Mouse (Mus musculus): Measurements from ENCODE around the gene Frat2. TPM values are rescaled to one million over a fixed set of nuclear protein-coding genes. Genes with fewer than 3 reads are reported as not detected.
"Not testable (repeated sequence)": the region's sequence is repeated elsewhere in the genome, so short reads cannot be mapped to it uniquely, and the experiment has no call there.

The Frat2 gene
- polyA plus RNA-seq, 1 experiment from 2014 or later: 3.3 TPM

DNA sequence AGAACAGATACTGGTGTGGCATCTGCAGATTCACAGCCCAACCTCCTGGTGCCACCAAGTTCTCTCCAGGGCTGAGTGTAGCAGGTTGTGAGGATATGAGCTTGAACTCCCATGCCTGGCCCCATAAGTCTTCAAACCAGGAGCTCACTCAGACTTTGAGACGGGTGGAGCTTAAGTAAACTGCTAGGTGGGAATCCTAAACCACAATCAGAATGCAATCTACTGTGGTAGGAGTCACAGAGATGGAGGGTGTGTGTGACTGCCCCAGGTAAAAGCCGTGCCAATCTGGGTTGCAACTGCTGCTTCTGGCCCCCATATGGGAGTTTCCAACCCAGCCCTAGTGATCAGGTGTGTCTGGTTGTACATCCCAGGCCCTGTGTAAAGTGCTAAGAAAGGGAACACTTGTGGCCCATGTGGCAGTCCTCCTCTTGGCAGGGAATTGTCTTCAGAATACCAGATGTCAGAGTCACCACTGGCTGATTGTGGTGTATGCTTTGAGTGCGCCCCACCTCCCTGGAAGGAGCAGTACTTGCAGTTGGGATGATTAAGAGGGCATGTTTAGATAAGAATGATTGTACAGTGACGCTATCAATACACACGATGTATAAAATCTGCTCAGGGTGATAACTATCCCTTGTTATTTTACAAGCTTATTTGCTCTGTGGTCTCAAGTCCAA lies 9.3 kb upstream of the Frat2 start:
- Histone ChIP-seq H3K9ac (replicated peaks) (no peak overlapping the region), H3K36me3 (replicated peaks; ENCODE audit: insufficient read depth, low read length) (0 out of 2 replicates have a peak, but pooled peaks cover 3% of the 10 kb centered on the region), H3K27ac (ENCODE audit: low read depth) (no peak overlapping the region), H3K27me3 (ENCODE audit: insufficient read depth, low read length) (no peaks in the 10 kb centered on the region), H3K9me3 (ENCODE audit: low read length) (no peaks in the 10 kb centered on the region), H3K4me2 (ENCODE audit: low read depth, low read length) (no peak overlapping the region), H3K4me3 (ENCODE audit: low read depth, low read length) (no peak overlapping the region), H3K4me1 (ENCODE audit: insufficient read depth) (peaks cover 6% of the 10 kb centered on the region; the same call in 1 of the 2 replicates)
- WGBS (ENCODE audit: insufficient replicate concordance): 44% methylated on average over 5 of the region's 5 CpGs
- DNase-seq: no peak
- ATAC-seq: peak; percentile 19; the same call in 1 of the 2 replicates
- TF ChIP-seq CTCF (IDR thresholded peaks at IDR 0.05; ENCODE audit: low read depth) (no peak), EP300 (IDR thresholded peaks at IDR 0.05; ENCODE audit: low read depth) (peak; percentile 40; the same call in 1 of the 2 replicates)

DNA sequence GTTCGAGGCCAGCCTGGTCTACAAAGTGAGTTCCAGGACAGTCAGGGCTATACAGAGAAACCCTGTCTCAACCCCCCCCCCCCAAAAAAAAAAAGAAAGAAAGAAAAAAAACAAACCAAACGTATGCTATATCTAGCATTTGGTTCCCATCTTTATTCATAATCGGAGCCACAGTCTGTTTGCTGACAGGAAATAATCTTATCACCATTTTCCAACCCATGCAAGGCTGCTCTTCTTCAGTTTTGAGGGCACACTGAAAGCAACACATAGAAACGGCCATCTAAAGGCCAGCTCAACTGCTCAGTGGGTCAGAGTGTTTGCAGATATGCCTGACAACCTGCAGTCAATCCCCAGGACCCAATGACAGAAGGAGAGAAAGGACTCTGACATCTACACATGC lies 4.5 kb upstream of the Frat2 start:
- Histone ChIP-seq H3K4me1 (ENCODE audit: insufficient read depth) (peaks cover 10% of the 10 kb centered on the region), H3K27me3 (ENCODE audit: insufficient read depth, low read length) (no peaks in the 10 kb centered on the region), H3K36me3 (replicated peaks; ENCODE audit: insufficient read depth, low read length) (no peaks in the 10 kb centered on the region), H3K4me2 (ENCODE audit: low read depth, low read length) (no peak overlapping the region), H3K9ac (replicated peaks) (no peak overlapping the region), H3K27ac (ENCODE audit: low read depth) (no peak overlapping the region), H3K9me3 (ENCODE audit: low read length) (no peaks in the 10 kb centered on the region), H3K4me3 (ENCODE audit: low read depth, low read length) (no peak overlapping the region)
- 57% methylated on average over 4 of the region's 4 CpGs for WGBS (ENCODE audit: insufficient replicate concordance)
- DNase-seq (no peak), ATAC-seq (no peak)
- TF ChIP-seq EP300 (IDR thresholded peaks at IDR 0.05; ENCODE audit: low read depth): peak; percentile 56; the same call in 1 of the 2 replicates
- TF ChIP-seq CTCF (IDR thresholded peaks at IDR 0.05; ENCODE audit: low read depth): no peak

DNA sequence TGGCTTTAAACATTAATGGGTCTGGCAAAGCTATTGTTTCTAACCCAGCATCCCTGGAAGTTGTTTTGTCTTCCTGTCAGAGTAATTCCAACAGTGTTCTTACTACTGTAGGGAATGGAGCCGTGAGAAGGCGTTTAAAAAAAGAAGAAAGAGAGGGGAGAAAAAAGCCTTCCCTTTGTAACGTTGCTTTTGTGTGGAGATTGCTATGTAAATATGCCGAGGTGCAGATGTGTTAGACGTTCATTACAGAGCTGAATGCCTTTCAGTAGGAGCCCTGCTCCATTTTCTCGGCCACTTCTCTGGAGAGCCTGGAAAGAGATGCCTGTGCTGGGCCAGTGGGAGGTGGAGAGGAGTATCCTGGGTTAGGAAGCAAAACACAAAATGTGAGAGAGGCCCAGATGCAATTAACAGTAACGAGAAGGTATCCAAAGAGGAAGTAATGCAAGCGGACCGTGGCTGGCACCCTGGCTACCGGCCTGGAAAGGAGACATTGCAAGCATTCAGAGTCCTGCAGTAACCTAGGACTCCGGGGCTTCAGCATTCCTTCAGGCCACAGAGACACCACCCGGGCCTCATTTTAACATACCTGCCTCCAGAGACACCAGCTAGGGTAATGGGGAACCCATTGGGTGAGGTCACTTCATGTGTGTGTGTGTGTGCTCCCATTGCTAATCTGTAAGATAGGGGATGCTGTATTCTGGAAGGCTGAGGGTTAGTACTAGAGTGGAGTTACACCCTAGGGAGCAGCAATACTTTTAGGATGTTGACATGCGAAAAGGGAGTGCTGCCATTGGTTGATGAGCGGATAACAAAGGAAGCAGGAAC lies 3.0 kb upstream of the Frat2 start:
- TF ChIP-seq EP300 (IDR thresholded peaks at IDR 0.05; ENCODE audit: low read depth) (no peak), CTCF (IDR thresholded peaks at IDR 0.05; ENCODE audit: low read depth) (no peak)
- DNase-seq (peak; percentile 34), ATAC-seq (no peak)
- 41% methylated on average over 14 of the region's 14 CpGs for WGBS (ENCODE audit: insufficient replicate concordance)
- H3K4me1 ChIP-seq (ENCODE audit: insufficient read depth): peaks cover 11% of the 10 kb centered on the region
- H3K4me2 ChIP-seq (ENCODE audit: low read depth, low read length): peak overlapping the region; percentile 30; the same call in 1 of the 2 replicates
- no peaks in the 10 kb centered on the region for H3K27me3 ChIP-seq (ENCODE audit: insufficient read depth, low read length)
- H3K9ac ChIP-seq (replicated peaks): peak overlapping the region; percentile 26; the same call in 1 of the 2 replicates
- peak overlapping the region; percentile 55; the same call in 1 of the 2 replicates for H3K27ac ChIP-seq (ENCODE audit: low read depth)
- H3K4me3 ChIP-seq (ENCODE audit: low read depth, low read length): no peak overlapping the region
- no peaks in the 10 kb centered on the region for H3K9me3 ChIP-seq (ENCODE audit: low read length)
- H3K36me3 ChIP-seq (replicated peaks; ENCODE audit: insufficient read depth, low read length): no peaks in the 10 kb centered on the region

DNA sequence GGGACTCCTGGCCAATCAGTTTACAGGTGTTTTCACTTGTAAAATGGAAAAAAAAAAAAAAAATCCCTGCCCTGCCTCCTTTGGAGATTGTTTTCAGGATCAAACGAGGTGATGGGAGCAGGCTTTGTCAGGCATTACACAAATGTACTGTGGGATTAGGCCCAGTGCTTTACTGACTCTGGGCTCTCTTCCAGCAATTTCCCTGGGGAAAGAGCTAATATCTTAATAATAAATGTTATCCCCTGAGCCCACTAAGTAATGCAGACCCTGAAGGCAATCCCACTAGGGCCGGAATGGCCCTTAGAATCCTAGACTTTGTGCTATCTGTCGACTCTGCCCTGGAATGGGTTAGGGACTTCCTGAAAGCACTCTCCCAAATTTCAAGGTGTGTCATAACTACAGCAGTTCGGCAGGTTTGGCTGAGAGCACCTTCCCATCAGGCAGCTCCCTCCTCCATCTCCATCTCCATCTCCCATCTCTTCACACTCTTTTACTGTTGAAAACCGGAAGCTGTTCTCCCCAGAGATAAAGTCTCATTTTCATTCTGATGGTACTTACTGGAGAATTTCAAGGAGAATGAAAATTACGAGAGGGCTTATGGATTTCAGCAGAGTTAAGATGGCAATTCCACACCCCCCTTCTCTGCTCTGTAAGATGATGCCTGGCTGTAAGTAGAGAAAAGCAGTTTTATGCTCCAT lies 2.2 kb upstream of the Frat2 start:
- Histone ChIP-seq H3K27me3 (ENCODE audit: insufficient read depth, low read length) (no peaks in the 10 kb centered on the region), H3K4me2 (ENCODE audit: low read depth, low read length) (no peak overlapping the region), H3K9ac (replicated peaks) (no peak overlapping the region), H3K27ac (ENCODE audit: low read depth) (no peak overlapping the region), H3K36me3 (replicated peaks; ENCODE audit: insufficient read depth, low read length) (no peaks in the 10 kb centered on the region), H3K4me3 (ENCODE audit: low read depth, low read length) (no peak overlapping the region), H3K9me3 (ENCODE audit: low read length) (no peaks in the 10 kb centered on the region), H3K4me1 (ENCODE audit: insufficient read depth) (peaks cover 14% of the 10 kb centered on the region)
- ATAC-seq (no peak), DNase-seq (no peak)
- TF ChIP-seq EP300 (IDR thresholded peaks at IDR 0.05; ENCODE audit: low read depth): no peak
- TF ChIP-seq CTCF (IDR thresholded peaks at IDR 0.05; ENCODE audit: low read depth): no peak
- WGBS (ENCODE audit: insufficient replicate concordance): 63% methylated on average over 6 of the region's 6 CpGs

DNA sequence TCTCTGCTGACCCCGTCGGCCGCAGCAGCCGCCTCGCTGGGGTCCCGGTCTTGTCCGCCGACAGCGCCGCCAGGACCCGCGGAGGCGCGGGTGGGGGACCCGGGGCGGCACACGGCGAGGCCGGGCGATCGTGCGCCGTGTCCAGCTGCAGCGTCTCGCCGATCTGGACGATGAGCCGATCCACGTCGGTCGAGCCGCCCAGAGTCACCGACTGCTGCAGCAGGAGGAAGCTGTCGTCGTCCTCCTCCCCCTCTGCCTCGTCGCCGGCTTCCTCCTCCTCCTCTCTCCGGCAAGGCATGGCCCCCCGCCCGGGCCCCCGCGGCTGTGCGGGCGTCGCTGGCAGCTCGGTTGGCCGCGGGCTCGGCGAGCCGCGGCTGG lies 329 bp downstream of the Frat2 start:
- peak; percentile 48 for ATAC-seq
- H3K36me3 ChIP-seq (replicated peaks; ENCODE audit: insufficient read depth, low read length); H3K9me3 ChIP-seq (ENCODE audit: low read length); H3K27me3 ChIP-seq (ENCODE audit: insufficient read depth, low read length); DNase-seq: not testable (repeated sequence)
- WGBS (ENCODE audit: insufficient replicate concordance): under 1% methylated on average over 37 of the region's 53 CpGs
- Histone ChIP-seq H3K4me2 (ENCODE audit: low read depth, low read length) (peak overlapping the region; percentile 85), H3K4me1 (ENCODE audit: insufficient read depth) (peaks cover 14% of the 10 kb centered on the region), H3K9ac (replicated peaks) (peak overlapping the region; percentile 83), H3K4me3 (ENCODE audit: low read depth, low read length) (peak overlapping the region; percentile 92), H3K27ac (ENCODE audit: low read depth) (peak overlapping the region; percentile 96)

DNA sequence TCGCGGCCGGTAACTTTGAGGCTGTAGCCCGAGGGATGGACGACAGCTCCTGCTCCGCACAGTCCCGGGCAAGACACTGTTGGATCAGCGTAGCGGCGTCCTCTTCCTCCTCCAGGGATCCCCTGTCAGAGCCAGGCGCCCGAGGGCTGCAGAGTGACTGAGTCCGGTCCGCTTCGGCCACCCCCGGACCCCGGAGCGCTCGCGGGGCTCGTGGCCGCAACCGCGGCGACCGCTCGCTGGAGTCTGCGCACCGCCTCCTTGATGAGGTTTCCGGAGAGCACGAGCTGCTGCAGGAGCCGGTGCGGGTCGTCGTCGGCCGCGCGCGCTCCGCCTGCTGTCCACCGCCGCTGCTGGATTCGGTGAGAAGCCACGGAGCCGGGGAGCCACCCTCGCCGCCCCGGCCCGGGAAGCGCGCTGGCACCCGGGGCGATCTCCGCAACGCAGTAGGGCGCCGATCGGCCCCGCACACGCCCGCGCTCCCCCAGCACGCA lies 796 bp downstream of the Frat2 start:
- WGBS (ENCODE audit: insufficient replicate concordance): under 1% methylated on average over 32 of the region's 64 CpGs
- Histone ChIP-seq H3K9ac (replicated peaks) (peak overlapping the region; percentile 83), H3K36me3 (replicated peaks; ENCODE audit: insufficient read depth, low read length) (no peaks in the 10 kb centered on the region), H3K4me1 (ENCODE audit: insufficient read depth) (peaks cover 14% of the 10 kb centered on the region), H3K27ac (ENCODE audit: low read depth) (peak overlapping the region; percentile 96), H3K4me3 (ENCODE audit: low read depth, low read length) (peak overlapping the region; percentile 92), H3K9me3 (ENCODE audit: low read length) (no peaks in the 10 kb centered on the region), H3K4me2 (ENCODE audit: low read depth, low read length) (peak overlapping the region; percentile 85), H3K27me3 (ENCODE audit: insufficient read depth, low read length) (no peaks in the 10 kb centered on the region)
- DNase-seq (peak; percentile 68), ATAC-seq (peak; percentile 21)
- TF ChIP-seq CTCF (IDR thresholded peaks at IDR 0.05; ENCODE audit: low read depth): 0 out of 2 replicates have a peak, but pooled peaks have one; percentile 6
- TF ChIP-seq EP300 (IDR thresholded peaks at IDR 0.05; ENCODE audit: low read depth): no peak
